17 mouse cellular contexts compared by ENCODE assay signal in genomic region chr1:171821331-171821730, GRCm38 (mm10). TPM values are rescaled to one million over a fixed set of nuclear protein-coding genes. Genes with fewer than 3 reads are reported as not detected.
A peak's percentile ranks its signal among the peaks of the same experiment; 100 is the strongest.
DNase-seq lines count a peak whose midpoint lies in the region; ATAC-seq and TF ChIP-seq lines count a peak whose summit lies in the region.
"Had no signal": no experiment of that assay in that cellular context is flagged by ENCODE, and none has a peak within 500 bp of the region (broad histone marks: within the 10 kb centered on the region; RNA-seq: fewer than 3 reads in every experiment).

No protein-coding gene starts in this region.

- H3K27me3 ChIP-seq in splenic B cell, adult 2 months (ENCODE audit: control insufficient read depth, insufficient read depth, low read length, poor library complexity, severe bottlenecking) = no peaks in the 10 kb centered on the region
- H3K27me3 ChIP-seq: embryonic facial prominence, embryonic 15.5 days; heart, embryonic 12.5 days; hindbrain, embryonic 15.5 days had no signal

- no peak overlapping the region for H3K27ac ChIP-seq in ES-E14 (ENCODE audit: insufficient read depth, low read depth, low read length, poor library complexity, severe bottlenecking)
- H3K27ac ChIP-seq: embryonic facial prominence, embryonic 15.5 days; hindbrain, embryonic 15.5 days had no signal

- peak; percentile 42 for DNase-seq in heart, adult 11 months
- DNase-seq in heart, postnatal 4 days = no peak
- DNase-seq in ES-E14 (ENCODE audit: low read depth, low spot score) = peak; percentile 53
- peak; percentile 46 for DNase-seq in splenic B cell, adult 2 months (ENCODE audit: low read depth, low spot score)
- DNase-seq in retina, postnatal 1 day = no peak
- DNase-seq in testis, postnatal 10 days (ENCODE audit: low spot score) = no peak
- DNase-seq: adrenal gland, postnatal 14 days; cerebellum, adult 11-12 months; cerebellum, adult 9-10 months; cerebellum, postnatal 25 days; gastrocnemius, postnatal 10 days had no signal

- in situ Hi-C loops in ES-E14 (cut with MboI; ENCODE audit: low sequenced_read_pairs in 2 of 2, unreplicated experiment in 2 of 2) = loop anchor here (10.0 to 25.0 kb wide), 2 partner anchors 166 to 173 kb away; no protein-coding TSS in a partner anchor

- H3K9me3 ChIP-seq in ES-E14 (ENCODE audit: control insufficient read depth, insufficient read depth, low read depth, low read length) = no peaks in the 10 kb centered on the region
- H3K9me3 ChIP-seq: embryonic facial prominence, embryonic 15.5 days; hindbrain, embryonic 15.5 days had no signal

- H3K9ac ChIP-seq in ES-E14 (ENCODE audit: insufficient read depth, low read depth, low read length, poor library complexity, severe bottlenecking) = no peak overlapping the region
- H3K9ac ChIP-seq: embryonic facial prominence, embryonic 15.5 days; heart, embryonic 12.5 days; hindbrain, embryonic 15.5 days had no signal

- H3K4me3 ChIP-seq in ES-E14 (ENCODE audit: insufficient read depth in 1 of 2, low read depth in 1 of 2, low read length in 2 of 2, poor library complexity in 1 of 2, severe bottlenecking in 1 of 2) = no peak overlapping the region
- H3K4me3 ChIP-seq: embryonic facial prominence, embryonic 15.5 days; erythroblast, embryonic 14.5 days; heart, embryonic 12.5 days; hindbrain, embryonic 15.5 days had no signal

- H3K36me3 ChIP-seq in ES-E14 (ENCODE audit: control insufficient read depth, insufficient read depth, low read length, poor library complexity, severe bottlenecking) = no peaks in the 10 kb centered on the region
- H3K36me3 ChIP-seq in splenic B cell, adult 2 months (ENCODE audit: control insufficient read depth, insufficient read depth, low read length, poor library complexity, severe bottlenecking) = no peaks in the 10 kb centered on the region
- H3K36me3 ChIP-seq: embryonic facial prominence, embryonic 15.5 days; heart, embryonic 12.5 days; hindbrain, embryonic 15.5 days had no signal

- H3K4me1 ChIP-seq in ES-E14 (ENCODE audit: control insufficient read depth in 2 of 2, insufficient read depth in 2 of 2, low read length in 2 of 2, poor library complexity in 1 of 2) = no peaks in the 10 kb centered on the region
- H3K4me1 ChIP-seq: embryonic facial prominence, embryonic 15.5 days; hindbrain, embryonic 15.5 days had no signal

- peak; percentile 82 for ATAC-seq in granulocyte monocyte progenitor cell, adult 5-6 weeks (replicated peaks; ENCODE audit: poor library complexity, severe bottlenecking)
- ATAC-seq: forebrain, embryonic 16.5 days had no signal

TF ChIP-seq in ES-E14, 5 proteins besides CTCF, POLR2A, EP300 and RAD21:
- TF ChIP-seq HCFC1 (IDR thresholded peaks at IDR 0.05; ENCODE audit: borderline replicate concordance, insufficient read depth, low read length) = no peak
- no peak for TF ChIP-seq ZC3H11A (IDR thresholded peaks at IDR 0.05; ENCODE audit: borderline replicate concordance, low read depth, low read length)
- TF ChIP-seq CHD2 (IDR thresholded peaks at IDR 0.05; ENCODE audit: low read depth, low read length) = no peak
- TF ChIP-seq MAFK (IDR thresholded peaks at IDR 0.05; ENCODE audit: insufficient read depth, low read depth, low read length) = no peak
- no peak for TF ChIP-seq ZNF384 (IDR thresholded peaks at IDR 0.05; ENCODE audit: low read depth, low read length)
TF ChIP-seq in ES-E14: peak in this region for 0.

RNA-seq across cellular contexts. Expression of gene Cd84, which starts 18.2 kb away (rescaled TPM):
- total RNA-seq in heart, postnatal 4 days (2021) = 1 to 10 TPM; 1.6 to 2.3 TPM
- total RNA-seq in ES-E14 (2012; rRNA removed) = 0.09 TPM in 1 of 2 replicates, not detected in the other
- 27.8 and 46.4 TPM in 2 replicates for total RNA-seq in granulocyte monocyte progenitor cell, adult 5-6 weeks (2014; fragmentation: Nextera tagmentation)
- 65.1 and 76.7 TPM in 2 replicates for total RNA-seq in granulocyte monocyte progenitor cell, adult 5-6 weeks (2017)

RNA-seq across cellular contexts. Expression of gene Slamf1, which starts 54.4 kb away (rescaled TPM):
- total RNA-seq in heart, postnatal 4 days (2021) = under 1 TPM; 0.07 to 0.10 TPM
- 0.63 and 0.67 TPM in 2 replicates for total RNA-seq in ES-E14 (2012; rRNA removed)
- not detected in 2 replicates for total RNA-seq in granulocyte monocyte progenitor cell, adult 5-6 weeks (2014; fragmentation: Nextera tagmentation)
- total RNA-seq in granulocyte monocyte progenitor cell, adult 5-6 weeks (2017) = 0.04 TPM in 1 of 2 replicates, not detected in the other

Comparison
In these comparisons a context has a peak if more than half of its experiments do, and no peak if none do; other contexts are left out.
1. DNase-seq: peak in heart, adult 11 months (single experiment), ES-E14 (single experiment) and splenic B cell, adult 2 months (single experiment); none in heart, postnatal 4 days (single experiment), retina, postnatal 1 day (single experiment) and testis, postnatal 10 days (single experiment).
2. RNA of gene Cd84, which starts 18.2 kb away (total RNA-seq): 27.8 to 76.7 TPM in granulocyte monocyte progenitor cell, adult 5-6 weeks; 1.6 to 2.3 TPM in heart, postnatal 4 days and 0.09 TPM in ES-E14; every median in the first group is over 4 times any median in the second.